9 mouse cellular contexts compared by ENCODE assay signal in the genomic region with DNA sequence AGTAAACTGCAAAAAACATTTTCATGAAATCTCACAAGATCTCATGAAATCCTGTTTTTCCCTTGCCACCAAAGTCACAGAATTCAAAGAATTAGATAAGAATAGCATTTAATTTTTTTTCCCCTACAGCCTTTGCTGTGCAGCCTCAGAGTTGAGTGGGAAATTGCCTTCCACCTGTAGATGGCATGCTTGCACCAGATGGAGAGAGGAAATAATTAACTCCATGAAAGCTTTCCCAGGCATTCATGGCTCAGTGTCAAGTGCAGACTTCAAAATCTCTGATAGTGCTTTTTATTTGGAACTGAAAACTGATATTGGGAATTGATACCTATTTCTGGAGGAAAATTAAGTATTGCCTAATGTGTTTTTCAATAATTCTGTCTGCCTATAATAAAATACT.
A peak's percentile ranks its signal among the peaks of the same experiment; 100 is the strongest.
DNase-seq lines count a peak whose midpoint lies in the region; ATAC-seq and TF ChIP-seq lines count a peak whose summit lies in the region.
"Had no signal": no experiment of that assay in that cellular context is flagged by ENCODE, and none has a peak within 500 bp of the region (broad histone marks: within the 10 kb centered on the region; RNA-seq: fewer than 3 reads in every experiment).

No protein-coding gene starts in this region.

- H3K9me3 ChIP-seq in hindbrain, embryonic 14.5 days (ENCODE audit: control insufficient read depth, low read length), result no peaks in the 10 kb centered on the region
- no peaks in the 10 kb centered on the region for H3K9me3 ChIP-seq in hindbrain, embryonic 12.5 days (replicated peaks)
- peaks cover 9% of the 10 kb centered on the region for H3K9me3 ChIP-seq in CH12.LX (replicated peaks; ENCODE audit: low read length)

- peak; percentile 76 for DNase-seq in hindbrain, embryonic 14.5 days (ENCODE audit: low spot score)
- no peak for DNase-seq in CH12.LX (ENCODE audit: extremely low read depth)
- DNase-seq in embryo, embryonic 11 days, result peak; percentile 69
- DNase-seq in layer of hippocampus, postnatal 14 days (ENCODE audit: low spot score in 2 of 2), result peak; percentile 32 to 77
- DNase-seq in B cell, adult 2 months, result no peak
- DNase-seq in heart, adult 11 months, result no peak
- no peak for DNase-seq in c-Kit-positive CD71-positive TER-119-positive erythroid progenitor cells, embryonic 14.5 days (ENCODE audit: low spot score)

- dilution Hi-C loops in CH12.LX (cut with MboI; ENCODE audit: extremely low pct_ligation_motif_present, extremely low pct_unique_long_range_greater_than_20kb, low sequenced_read_pairs), result no loop called here

- ATAC-seq in hindbrain, embryonic 14.5 days (ENCODE audit: low FRiP score), result no peak
- ATAC-seq in hindbrain, embryonic 12.5 days (ENCODE audit: low FRiP score), result no peak
- ATAC-seq: intestine, embryonic 16.5 days had no signal

- no peak overlapping the region for H3K4me3 ChIP-seq in hindbrain, embryonic 14.5 days (replicated peaks; ENCODE audit: low read length)
- no peak overlapping the region for H3K4me3 ChIP-seq in hindbrain, embryonic 12.5 days
- H3K4me3 ChIP-seq in CH12.LX (replicated peaks in 1 of 3; ENCODE audit: low read depth in 2 of 3, low read length in 2 of 3, poor library complexity in 1 of 3), result no peak overlapping the region

- H3K4me2 ChIP-seq in hindbrain, embryonic 14.5 days (replicated peaks), result no peak overlapping the region
- H3K4me2 ChIP-seq in hindbrain, embryonic 12.5 days (replicated peaks), result no peak overlapping the region
- no peak overlapping the region for H3K4me2 ChIP-seq in CH12.LX (ENCODE audit: insufficient read depth, low read depth, poor library complexity, severe bottlenecking)

- H3K79me2 ChIP-seq in CH12.LX (replicated peaks; ENCODE audit: control insufficient read depth, extremely low read depth, insufficient read depth, poor library complexity, severe bottlenecking), result no peaks in the 10 kb centered on the region

- H3K4me1 ChIP-seq in hindbrain, embryonic 14.5 days (replicated peaks; ENCODE audit: control insufficient read depth, insufficient read depth, low read length), result no peaks in the 10 kb centered on the region
- H3K4me1 ChIP-seq in hindbrain, embryonic 12.5 days, result no peaks in the 10 kb centered on the region
- H3K4me1 ChIP-seq in CH12.LX (ENCODE audit: control insufficient read depth in 1 of 2, insufficient read depth in 2 of 2), result no peaks in the 10 kb centered on the region

- TF ChIP-seq EP300 in CH12.LX (IDR thresholded peaks at IDR 0.05; ENCODE audit: low read length), result no peak

- peak in 1 of 2 experiments; percentile 32; a peak in 2 of 4 replicates for TF ChIP-seq CTCF in CH12.LX (conservative IDR thresholded peaks at IDR 0.05 in 1 of 2, IDR thresholded peaks at IDR 0.05 in 1 of 2; ENCODE audit: low read depth in 2 of 2, low read length in 2 of 2)

- H3K36me3 ChIP-seq in hindbrain, embryonic 14.5 days (replicated peaks; ENCODE audit: control insufficient read depth, insufficient read depth), result no peaks in the 10 kb centered on the region
- no peaks in the 10 kb centered on the region for H3K36me3 ChIP-seq in hindbrain, embryonic 12.5 days
- no peaks in the 10 kb centered on the region for H3K36me3 ChIP-seq in CH12.LX (replicated peaks in 1 of 2; ENCODE audit: control insufficient read depth in 1 of 2, insufficient read depth in 1 of 2, low read length in 1 of 2)

- in situ Hi-C loops in CH12.LX (cut with MboI; ENCODE audit: low pct_ligation_motif_present, low pct_unique_long_range_greater_than_20kb, low sequenced_read_pairs), result no loop called here

- H3K27me3 ChIP-seq in hindbrain, embryonic 14.5 days (ENCODE audit: control insufficient read depth, insufficient read depth, low read length), result no peaks in the 10 kb centered on the region
- no peaks in the 10 kb centered on the region for H3K27me3 ChIP-seq in hindbrain, embryonic 12.5 days
- no peaks in the 10 kb centered on the region for H3K27me3 ChIP-seq in CH12.LX (replicated peaks)

- H3K27ac ChIP-seq in hindbrain, embryonic 14.5 days, result no peak overlapping the region
- no peak overlapping the region for H3K27ac ChIP-seq in hindbrain, embryonic 12.5 days
- H3K27ac ChIP-seq in CH12.LX (ENCODE audit: insufficient read depth, low read depth), result no peak overlapping the region

- peak; percentile 23 for TF ChIP-seq RAD21 in CH12.LX (IDR thresholded peaks at IDR 0.05; ENCODE audit: low read depth, low read length)

- H3K9ac ChIP-seq in hindbrain, embryonic 14.5 days, result no peak overlapping the region
- no peak overlapping the region for H3K9ac ChIP-seq in hindbrain, embryonic 12.5 days
- no peak overlapping the region for H3K9ac ChIP-seq in CH12.LX (ENCODE audit: insufficient read depth, low read depth)

- no peak for TF ChIP-seq POLR2A in CH12.LX (IDR thresholded peaks at IDR 0.05; ENCODE audit: low read depth, low read length)

TF ChIP-seq in CH12.LX, 34 proteins besides CTCF, POLR2A, EP300 and RAD21:
- TF ChIP-seq JUND (conservative IDR thresholded peaks at IDR 0.05; ENCODE audit: low read depth, low read length) (no peak), ETS1 (conservative IDR thresholded peaks at IDR 0.05; ENCODE audit: low read depth, low read length) (no peak), USF2 (conservative IDR thresholded peaks at IDR 0.05; ENCODE audit: low read depth, low read length) (no peak), HCFC1 (IDR thresholded peaks at IDR 0.05; ENCODE audit: low read depth, low read length) (no peak)
TF ChIP-seq in CH12.LX: peak in this region for 0.

Comparison
In these comparisons a context has a peak if more than half of its experiments do, and no peak if none do; other contexts are left out.
1. DNase-seq: peak in hindbrain, embryonic 14.5 days (single experiment), embryo, embryonic 11 days (single experiment) and layer of hippocampus, postnatal 14 days (2 of 2); none in CH12.LX (single experiment), B cell, adult 2 months (0 of 2), heart, adult 11 months (single experiment) and c-Kit-positive CD71-positive TER-119-positive erythroid progenitor cells, embryonic 14.5 days (single experiment).